Mouse (Mus musculus) liver, embryonic 14.5 days (tissue): Measurements from ENCODE around the gene Prpf38a. TPM values are rescaled to one million over a fixed set of nuclear protein-coding genes. Genes with fewer than 3 reads are reported as not detected.

Source experiments
- ATAC-seq: fragments of 200-750 bp; cut with Nextera tagmentation; 2 replicates; pipeline ENCODE4 v1.8.0; 2017; ENCODE audit warnings: moderate number of reproducible peaks, mild to moderate bottlenecking, moderate library complexity; ENCODE audit not compliant: insufficient read depth
- DNase-seq, 3 experiments: peaks; one replicate each; pipeline ENCODE4 v3.0.0-alpha.2; 2012 to 2013; ENCODE audit warnings: low read depth in 3 of 3, low spot score in 3 of 3
- H3K27ac ChIP-seq: fragments of 300-500 bp; sonication (generic); 2 replicates; pipeline ENCODE4 v1.5.1; 2014; ENCODE audit warnings: moderate library complexity, mild to moderate bottlenecking, control low read depth, inconsistent platforms
- H3K27me3 ChIP-seq: fragments of 300-500 bp; sonication (generic); 2 replicates; pipeline ENCODE4 v1.6.1; 2014; ENCODE audit warnings: mild to moderate bottlenecking, low read length, moderate library complexity; ENCODE audit not compliant: control insufficient read depth, insufficient read depth
- H3K36me3 ChIP-seq: fragments of 300-500 bp; sonication (generic); replicated peaks from 2 replicates; pipeline ENCODE4 v1.6.1; 2014; ENCODE audit warnings: low read depth; ENCODE audit not compliant: control insufficient read depth, insufficient read depth
- H3K4me1 ChIP-seq, 2 experiments: fragments of 200-500 bp in 1 of 2; fragments of 300-500 bp in 1 of 2; sonication (generic) in 1 of 2; replicated peaks; 2 replicates each; pipeline ENCODE4 v1.6.1; 2012 to 2014; ENCODE audit warnings: antibody characterized with exemption in 1 of 2, inconsistent platforms in 1 of 2, low read length in 1 of 2; ENCODE audit not compliant: control insufficient read depth in 2 of 2, insufficient read depth in 2 of 2
- H3K4me2 ChIP-seq: fragments of 300-500 bp; sonication (generic); 2 replicates; pipeline ENCODE4 v1.6.1; 2014; ENCODE audit warnings: low read depth, mild to moderate bottlenecking, control low read depth, moderate library complexity
- H3K4me3 ChIP-seq, 2 experiments: fragments of 200-500 bp in 1 of 2; fragments of 300-500 bp in 1 of 2; sonication (generic) in 1 of 2; 2 replicates each; pipeline ENCODE4 v1.5.1; 2012 to 2014; ENCODE audit warnings: low read depth in 2 of 2, low read length in 2 of 2, mild to moderate bottlenecking in 2 of 2, control low read depth in 1 of 2, inconsistent platforms in 1 of 2, moderate library complexity in 1 of 2; ENCODE audit not compliant: insufficient read depth in 1 of 2
- H3K9ac ChIP-seq: fragments of 300-500 bp; sonication (generic); replicated peaks from 2 replicates; pipeline ENCODE4 v1.6.1; 2014; ENCODE audit warnings: mild to moderate bottlenecking, control low read depth, moderate library complexity
- H3K9me3 ChIP-seq: fragments of 300-500 bp; sonication (generic); 2 replicates; pipeline ENCODE4 v1.6.1; 2016; ENCODE audit warnings: low read length, mixed read lengths; ENCODE audit not compliant: control insufficient read depth
- CTCF ChIP-seq: IDR thresholded peaks from 2 replicates; pipeline ENCODE4 v1.5.1; 2016; ENCODE audit warnings: antibody characterized with exemption, low read depth, control low read depth
- EP300 ChIP-seq: IDR thresholded peaks from 2 replicates; pipeline ENCODE4 v1.6.1; 2016; ENCODE audit warnings: antibody characterized with exemption, low read depth
- WGBS: fragments of 180-500 bp; shearing (Covaris S2); extraction: QIAGEN DNeasy Blood & Tissue Kit; methylation state at CpG from one replicate; pipeline ENCODE4 v1.1.7; 2014; ENCODE audit not compliant: insufficient replicate concordance; 5-methylcytosine and 5-hydroxymethylcytosine counted together
- polyA plus RNA-seq, 2 experiments: library from polyadenylated mRNA; depleted of rRNA in 1 of 2; stranded (reverse) in 1 of 2; unstranded in 1 of 2; fragments of >200 nt; fragmentation: Nextera tagmentation in 1 of 2; extraction: Ambion mirVana in 1 of 2; gene quantifications; 2 replicates each; pipeline versions ENCODE4 v1.2.1 to v1.2.3; 2012 to 2014

Prpf38a gene
- polyA plus RNA-seq, 2 experiments: 22.7 to 41.8 TPM

DNA sequence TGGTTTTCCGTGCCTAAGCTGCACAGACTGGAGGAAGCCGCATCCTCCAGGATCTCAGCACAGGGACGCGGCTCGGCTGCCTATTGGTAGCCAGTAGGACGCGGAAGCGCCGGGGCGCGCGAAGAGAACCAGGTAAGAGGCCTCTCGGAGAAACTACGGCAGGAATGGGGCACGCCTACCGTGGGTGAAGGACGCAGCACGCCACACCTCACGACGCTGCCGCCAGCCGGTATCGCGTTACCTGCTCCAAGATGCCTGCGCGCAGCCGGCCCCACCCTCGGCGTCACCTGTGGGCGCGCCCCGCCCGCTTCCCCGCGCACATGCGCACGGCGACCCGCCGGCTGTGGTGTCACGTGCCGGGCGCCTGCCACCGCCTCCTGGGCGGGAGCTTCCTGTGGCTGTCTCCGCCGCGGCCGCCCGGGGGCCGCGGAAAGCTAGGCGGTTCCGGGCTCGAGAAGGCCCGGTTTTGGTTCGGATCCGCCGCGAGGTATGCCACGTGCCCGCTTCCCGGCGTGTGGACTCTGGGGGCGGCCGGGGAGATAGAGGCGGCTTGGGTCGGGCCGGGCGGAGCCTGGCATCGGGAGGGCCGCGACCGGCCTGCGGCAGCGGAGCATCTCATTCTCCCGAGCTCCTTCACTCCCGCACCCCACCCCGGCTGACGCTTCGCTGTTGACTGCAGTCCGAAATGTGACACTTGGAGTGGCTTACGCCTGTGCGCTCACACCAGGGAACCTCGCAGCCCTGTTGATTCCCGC, 40.6 kb upstream of the Prpf38a start, which contains the start of gene Cc2d1b:
Gene Cc2d1b (plus strand): TSS at position 354 of the 755 bp plus-strand sequence.
- H3K4me1 ChIP-seq: peaks cover 5 to 9% of the 10 kb centered on the region in 2 experiments; a peak in 3 of 4 replicates
- peaks cover 2% of the 10 kb centered on the region for H3K36me3 ChIP-seq
- H3K9ac ChIP-seq: peak within 1 kb of the TSS; percentile 79
- no peaks in the 10 kb centered on the region for H3K27me3 ChIP-seq
- H3K27ac ChIP-seq: peak within 1 kb of the TSS; percentile 9
- peak; percentile 77 to 88 (median 81) for DNase-seq
- WGBS: under 1% methylated on average over 69 of the region's 86 CpGs
- TF ChIP-seq EP300: no peak
- no peak for TF ChIP-seq CTCF
- H3K9me3 ChIP-seq: no peaks in the 10 kb centered on the region
- ATAC-seq: peak; percentile 95
- H3K4me2 ChIP-seq: peak within 1 kb of the TSS; percentile 83
- peak within 1 kb of the TSS; percentile 83 for H3K4me3 ChIP-seq

DNA sequence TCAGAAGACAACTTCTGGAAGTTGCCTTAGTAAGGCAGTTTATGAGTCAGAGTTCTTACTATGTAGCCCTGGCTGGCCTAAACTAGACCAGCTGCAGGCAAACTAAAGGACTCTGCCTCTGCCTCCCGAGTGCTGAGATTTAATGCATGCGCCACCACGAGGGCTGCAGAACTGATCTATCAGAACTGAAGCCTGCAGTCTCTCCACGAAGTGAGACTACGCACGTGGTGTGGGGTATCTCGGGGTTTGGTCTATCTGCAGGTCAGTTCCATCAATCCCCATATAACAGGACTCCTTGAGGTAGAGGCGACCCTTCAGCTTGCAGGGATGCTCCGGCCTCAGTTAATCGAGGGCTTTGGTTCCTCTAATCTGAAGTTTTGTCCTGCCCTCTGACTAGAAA, 40.0 kb upstream of the Prpf38a start:
- WGBS: 7% methylated on average over 10 of the region's 10 CpGs

DNA sequence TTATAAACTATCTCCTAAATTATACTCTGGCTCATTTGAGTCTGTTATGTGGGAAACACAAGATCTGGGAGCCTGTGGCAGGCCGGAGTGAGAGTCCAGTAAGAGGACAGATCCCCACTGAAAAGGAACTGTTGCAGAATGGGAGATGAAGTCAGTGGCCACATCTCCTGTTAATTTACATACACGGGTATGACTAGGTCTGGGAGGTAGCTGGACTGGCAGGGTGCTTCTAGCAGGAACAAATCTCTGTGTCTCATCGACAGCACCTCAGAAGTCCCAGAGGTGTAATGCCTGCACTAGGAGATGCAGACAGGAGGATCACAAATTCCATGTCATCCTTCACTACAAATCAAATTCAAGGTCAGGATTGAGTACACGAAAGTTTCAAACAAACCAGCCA, 39.5 kb upstream of the Prpf38a start:
- TF ChIP-seq CTCF (no peak), EP300 (no peak)
- no peaks in the 10 kb centered on the region for H3K27me3 ChIP-seq
- peaks cover 5 to 9% of the 10 kb centered on the region in 2 experiments; a peak in 3 of 4 replicates for H3K4me1 ChIP-seq
- ATAC-seq (no peak), DNase-seq (no peak)
- no peaks in the 10 kb centered on the region for H3K9me3 ChIP-seq
- H3K36me3 ChIP-seq: peaks cover 7% of the 10 kb centered on the region
- H3K9ac ChIP-seq: no peak overlapping the region
- WGBS: 64% methylated on average over 4 of the region's 4 CpGs
- H3K27ac ChIP-seq: no peak overlapping the region
- peak overlapping the region; percentile 83 for H3K4me2 ChIP-seq
- no peak overlapping the region; a peak in 1 of 4 replicates for H3K4me3 ChIP-seq

More for the DNA sequence above, 40.0 kb upstream of the Prpf38a start:
- DNase-seq (no peak), ATAC-seq (peak; percentile 2)
- peaks cover 5 to 9% of the 10 kb centered on the region in 2 experiments; a peak in 3 of 4 replicates for H3K4me1 ChIP-seq
- no peaks in the 10 kb centered on the region for H3K9me3 ChIP-seq
- peak overlapping the region; percentile 64 for H3K9ac ChIP-seq
- H3K4me3 ChIP-seq: peak overlapping the region; percentile 66 to 83
- no peak overlapping the region; the same call in 1 of the 2 replicates for H3K27ac ChIP-seq
- peaks cover 3% of the 10 kb centered on the region for H3K36me3 ChIP-seq
- TF ChIP-seq CTCF (no peak), EP300 (no peak)
- peak overlapping the region; percentile 83 for H3K4me2 ChIP-seq
- no peaks in the 10 kb centered on the region for H3K27me3 ChIP-seq

DNA sequence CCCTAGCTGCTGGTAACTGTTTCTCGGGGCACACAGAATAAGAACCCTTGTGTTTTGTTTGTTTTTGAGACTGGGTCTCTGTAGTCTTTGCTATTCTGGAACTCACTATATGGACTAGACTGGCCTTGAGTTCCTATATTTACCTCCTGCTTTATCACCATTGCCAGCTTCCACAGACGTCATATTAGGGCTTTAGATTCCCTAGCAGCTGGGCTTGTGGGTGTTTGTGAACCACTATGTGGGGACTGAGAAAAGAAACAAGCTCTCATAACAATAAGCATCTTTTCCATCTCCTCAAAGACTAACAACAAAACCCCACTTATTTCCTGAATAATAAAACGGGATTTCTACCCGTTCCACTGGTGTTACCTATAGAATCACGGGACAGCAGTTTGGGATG, 31.8 kb upstream of the Prpf38a start:
- DNase-seq: no peak

DNA sequence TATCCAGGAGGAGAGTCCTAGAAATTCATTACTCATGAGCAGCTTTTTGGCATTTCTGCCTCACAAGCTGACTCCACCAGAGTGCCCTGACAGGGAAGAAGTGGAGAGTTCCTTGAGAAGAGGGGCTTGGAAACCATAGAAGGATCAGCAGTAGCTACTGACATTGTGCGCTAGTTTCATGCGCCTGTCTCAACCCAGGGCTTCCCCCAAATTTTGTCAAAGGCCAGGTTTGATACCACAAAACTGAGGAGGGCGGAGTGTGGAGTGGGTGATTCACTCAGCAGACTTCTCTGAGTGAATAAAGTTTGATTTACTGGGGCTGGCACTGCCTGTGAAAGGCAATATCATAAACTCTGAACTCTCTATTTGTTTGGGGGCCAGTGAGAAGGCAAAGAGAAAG, 29.5 kb upstream of the Prpf38a start:
- TF ChIP-seq EP300 (no peak), CTCF (no peak)
- no peak overlapping the region for H3K4me2 ChIP-seq
- ATAC-seq: no peak
- no peaks in the 10 kb centered on the region for H3K27me3 ChIP-seq
- peaks cover 66% of the 10 kb centered on the region for H3K36me3 ChIP-seq
- H3K9ac ChIP-seq: no peak overlapping the region
- no peaks in the 10 kb centered on the region for H3K9me3 ChIP-seq
- no peaks in the 10 kb centered on the region for H3K4me1 ChIP-seq
- no peak for DNase-seq
- H3K27ac ChIP-seq: no peak overlapping the region
- WGBS: 82% methylated on average over 3 of the region's 3 CpGs
- H3K4me3 ChIP-seq: no peak overlapping the region

More for the DNA sequence above, 31.8 kb upstream of the Prpf38a start:
- Histone ChIP-seq H3K27me3 (no peaks in the 10 kb centered on the region), H3K4me3 (no peak overlapping the region), H3K4me2 (no peak overlapping the region), H3K9ac (no peak overlapping the region), H3K27ac (no peak overlapping the region), H3K9me3 (no peaks in the 10 kb centered on the region), H3K4me1 (no peaks in the 10 kb centered on the region), H3K36me3 (peaks cover 51% of the 10 kb centered on the region)
- WGBS: 78% methylated on average over 5 of the region's 5 CpGs
- TF ChIP-seq CTCF: no peak
- TF ChIP-seq EP300: no peak
- no peak for ATAC-seq
